Mouse (Mus musculus) limb, embryonic 14.5 days (tissue): ENCODE results near the gene Sema3c. TPM values are rescaled to one million over a fixed set of nuclear protein-coding genes. Genes with fewer than 3 reads are reported as not detected.

Experiments
- ATAC-seq: fragments of 200-750 bp; cut with Nextera tagmentation; 2 replicates; pipeline ENCODE4 v1.8.0; 2017; ENCODE audit warnings: low read depth, moderate number of reproducible peaks, moderate TSS enrichment; ENCODE audit not compliant: low FRiP score
- DNase-seq: peaks from one replicate; pipeline ENCODE4 v3.0.0-alpha.2; 2015; ENCODE audit warnings: low spot score
- H3K27ac ChIP-seq: fragments of 300-500 bp; sonication (generic); replicated peaks from 2 replicates; pipeline ENCODE4 v1.5.1; 2014; ENCODE audit warnings: low read depth, mild to moderate bottlenecking, low read length, moderate library complexity, mixed read lengths
- H3K27me3 ChIP-seq: fragments of 300-500 bp; sonication (generic); 2 replicates; pipeline ENCODE4 v1.6.1; 2014; ENCODE audit warnings: low read length, mixed read lengths; ENCODE audit not compliant: control insufficient read depth, insufficient read depth
- H3K36me3 ChIP-seq: fragments of 300-500 bp; sonication (generic); 2 replicates; pipeline ENCODE4 v1.6.1; 2014; ENCODE audit warnings: mild to moderate bottlenecking, low read length, moderate library complexity, mixed read lengths; ENCODE audit not compliant: control insufficient read depth, insufficient read depth
- H3K4me1 ChIP-seq: fragments of 300-500 bp; sonication (generic); 2 replicates; pipeline ENCODE4 v1.6.1; 2014; ENCODE audit warnings: antibody characterized with exemption, low read length, mixed read lengths; ENCODE audit not compliant: control insufficient read depth, insufficient read depth
- H3K4me2 ChIP-seq: fragments of 300-500 bp; sonication (generic); replicated peaks from 2 replicates; pipeline ENCODE4 v1.6.1; 2014; ENCODE audit warnings: low read depth, mild to moderate bottlenecking, low read length, moderate library complexity; ENCODE audit not compliant: severe bottlenecking
- H3K4me3 ChIP-seq: fragments of 300-500 bp; sonication (generic); replicated peaks from 2 replicates; pipeline ENCODE4 v1.5.1; 2014; ENCODE audit warnings: low read length
- H3K9ac ChIP-seq: fragments of 300-500 bp; sonication (generic); 2 replicates; pipeline ENCODE4 v1.6.1; 2014; ENCODE audit warnings: mild to moderate bottlenecking, low read depth, low read length, moderate library complexity; ENCODE audit not compliant: severe bottlenecking
- H3K9me3 ChIP-seq: fragments of 300-500 bp; sonication (generic); 2 replicates; pipeline ENCODE4 v1.6.1; 2016; ENCODE audit warnings: low read length; ENCODE audit not compliant: control insufficient read depth
- POLR2A ChIP-seq: fragments of 200-500 bp; IDR thresholded peaks from 2 replicates; pipeline ENCODE4 v1.8.0; 2012; ENCODE audit warnings: inconsistent platforms, mild to moderate bottlenecking, moderate library complexity, borderline replicate concordance; ENCODE audit not compliant: insufficient read depth, insufficient read length; ENCODE audit errors: extremely low read depth
- WGBS: fragments of 180-500 bp; shearing (Covaris S2); extraction: QIAGEN DNeasy Blood & Tissue Kit; methylation state at CpG from one replicate; pipeline ENCODE4 v1.1.7; 2014; 5-methylcytosine and 5-hydroxymethylcytosine counted together
- polyA plus RNA-seq, 2 experiments: library from polyadenylated mRNA; depleted of rRNA in 1 of 2; stranded (reverse) in 1 of 2; unstranded in 1 of 2; fragments of >200 nt; fragmentation: Nextera tagmentation in 1 of 2; extraction: Ambion mirVana in 1 of 2; gene quantifications; 2 replicates each; pipeline versions ENCODE4 v1.2.1 to v1.2.3; 2012 to 2014

The Sema3c gene
- polyA plus RNA-seq, 2 experiments, result 29.5 to 71.5 TPM

- ATAC-seq, result no peak
- no peak for TF ChIP-seq POLR2A
- Histone ChIP-seq H3K9me3 (no peaks in the 10 kb centered on the region), H3K36me3 (no peaks in the 10 kb centered on the region), H3K4me1 (no peaks in the 10 kb centered on the region), H3K4me2 (no peak overlapping the region), H3K27ac (no peak overlapping the region), H3K9ac (no peak overlapping the region), H3K27me3 (no peaks in the 10 kb centered on the region), H3K4me3 (no peak overlapping the region)
- 28% methylated on average over 7 of the region's 7 CpGs for WGBS
- peak; percentile 38 for DNase-seq
Observed at GRCm38 (mm10) chr5:17556073-17556473, 18.0 kb upstream of the Sema3c start.

GRCm38 (mm10) chr5:17556715-17557265, 17.3 kb upstream of the Sema3c start:
- no peaks in the 10 kb centered on the region for H3K36me3 ChIP-seq

GRCm38 (mm10) chr5:17571571-17571970, 2.5 kb upstream of the Sema3c start:
- DNase-seq, result no peak
- H3K9ac ChIP-seq, result no peak overlapping the region
- no peaks in the 10 kb centered on the region for H3K27me3 ChIP-seq
- 62% methylated on average over 6 of the region's 6 CpGs for WGBS
- no peaks in the 10 kb centered on the region for H3K9me3 ChIP-seq
- ATAC-seq, result no peak
- no peak overlapping the region for H3K4me2 ChIP-seq
- H3K4me3 ChIP-seq, result no peak overlapping the region
- H3K27ac ChIP-seq, result no peak overlapping the region
- no peaks in the 10 kb centered on the region for H3K36me3 ChIP-seq
- TF ChIP-seq POLR2A, result no peak
- 0 out of 2 replicates have a peak, but pooled peaks cover 3% of the 10 kb centered on the region for H3K4me1 ChIP-seq

More at GRCm38 (mm10) chr5:17556715-17557265, 17.3 kb upstream of the Sema3c start:
- no peaks in the 10 kb centered on the region for H3K9me3 ChIP-seq
- ATAC-seq (no peak), DNase-seq (no peak)
- whole genome bisulfite sequencing, result 92% methylated on average over 3 of the region's 3 CpGs
- no peak overlapping the region for H3K9ac ChIP-seq
- H3K27me3 ChIP-seq, result no peaks in the 10 kb centered on the region
- no peak overlapping the region for H3K4me2 ChIP-seq
- TF ChIP-seq POLR2A, result no peak
- no peak overlapping the region for H3K4me3 ChIP-seq
- no peaks in the 10 kb centered on the region for H3K4me1 ChIP-seq
- H3K27ac ChIP-seq, result no peak overlapping the region

- Histone ChIP-seq H3K4me1 (0 out of 2 replicates have a peak, but pooled peaks cover 3% of the 10 kb centered on the region), H3K4me3 (peak overlapping the region; percentile 53), H3K27ac (peak overlapping the region; percentile 89), H3K9ac (peak overlapping the region; percentile 70), H3K36me3 (no peaks in the 10 kb centered on the region; the same call in 1 of the 2 replicates), H3K27me3 (no peaks in the 10 kb centered on the region), H3K9me3 (no peaks in the 10 kb centered on the region), H3K4me2 (peak overlapping the region; percentile 53)
- ATAC-seq (peak; percentile 93), DNase-seq (peak; percentile 76)
- no peak for TF ChIP-seq POLR2A
- WGBS, result under 1% methylated on average over 40 of the region's 59 CpGs
Observed at GRCm38 (mm10) chr5:17574413-17575182, 517 bp downstream of the Sema3c start.

- WGBS, result 14% methylated on average over 7 of the region's 7 CpGs
- Histone ChIP-seq H3K27ac (peak overlapping the region; percentile 89), H3K4me3 (peak overlapping the region; percentile 53), H3K9ac (peak overlapping the region; percentile 70), H3K27me3 (no peaks in the 10 kb centered on the region), H3K4me2 (peak overlapping the region; percentile 53), H3K36me3 (no peaks in the 10 kb centered on the region; the same call in 1 of the 2 replicates), H3K4me1 (0 out of 2 replicates have a peak, but pooled peaks cover 3% of the 10 kb centered on the region), H3K9me3 (no peaks in the 10 kb centered on the region)
- TF ChIP-seq POLR2A, result no peak
- no peak for DNase-seq
- ATAC-seq, result no peak
Observed at GRCm38 (mm10) chr5:17575183-17575495, 1.1 kb downstream of the Sema3c start.
